Mouse (Mus musculus) cerebellum, adult 8-10 months (tissue): Measurements from ENCODE around the gene Gm11114.

ENCODE experiments used
- DNase-seq: peaks from one replicate; pipeline ENCODE4 v3.0.0; 2022

Gene Gm11114

DNA sequence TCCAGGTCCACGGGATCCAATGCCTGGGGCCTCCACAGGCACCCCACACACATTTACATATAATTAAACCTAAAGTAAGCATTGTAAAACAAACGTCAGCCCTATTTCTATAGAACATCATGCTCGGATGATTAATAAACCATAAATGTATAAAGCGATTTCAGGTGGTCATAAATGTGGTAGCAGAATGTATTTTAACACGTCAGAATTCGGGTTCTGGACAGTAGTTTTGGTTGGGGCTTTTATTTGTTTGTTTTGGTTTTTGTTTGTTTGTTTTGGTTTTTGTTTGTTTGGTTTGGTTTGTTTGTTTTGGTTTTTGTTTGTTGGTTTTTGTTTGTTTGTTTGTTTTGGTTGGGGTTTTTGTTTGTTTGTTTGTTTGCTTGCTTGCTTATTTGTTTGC is at the start of gene Gm11114:
Gm11114 (plus strand) TSS at position 301 of the 400 bp plus-strand sequence.
- no peak for DNase-seq

DNA sequence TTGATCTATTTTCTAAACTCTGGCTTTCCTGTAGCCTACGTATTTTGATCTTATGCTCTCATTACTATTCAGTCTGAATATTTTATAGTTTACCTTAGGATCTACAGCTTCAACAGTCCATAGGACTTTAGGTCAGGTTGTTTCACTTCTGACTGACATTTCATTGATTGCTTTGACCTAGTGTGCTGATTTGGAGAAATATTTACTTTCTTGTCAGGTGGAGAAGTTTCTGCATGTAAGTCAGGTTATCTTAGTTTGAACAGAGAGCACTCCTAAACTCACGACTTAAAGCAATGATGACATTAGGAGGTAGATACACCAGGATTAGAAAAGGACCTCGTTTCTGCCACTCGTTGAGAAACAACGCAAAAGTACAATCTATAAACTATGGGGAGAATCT is 45.7 kb upstream of the Gm11114 start:
- DNase-seq, result no peak

DNA sequence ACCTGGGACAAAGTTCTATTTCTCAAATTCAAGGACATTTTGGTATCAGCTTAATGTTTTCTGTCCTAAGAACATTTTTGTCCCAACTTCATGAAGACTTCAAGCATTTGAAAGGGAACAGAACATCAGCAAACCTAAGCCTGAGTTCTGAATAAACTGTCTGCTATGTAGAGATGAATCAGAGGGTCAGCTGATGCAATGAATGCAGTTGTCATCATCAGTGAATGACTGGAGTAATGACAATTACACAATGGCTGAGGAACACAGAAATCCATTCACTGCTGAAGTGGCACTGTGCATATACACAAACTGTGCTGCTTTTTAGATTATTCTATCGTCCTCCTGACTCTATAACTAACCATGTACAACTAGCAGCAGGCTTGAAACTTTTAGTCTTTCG is 38.5 kb upstream of the Gm11114 start:
- DNase-seq, result no peak

- no peak for DNase-seq
Observed at GRCm38 (mm10) chr9:85302849-85303248, 9.7 kb upstream of the Gm11114 start.

DNA sequence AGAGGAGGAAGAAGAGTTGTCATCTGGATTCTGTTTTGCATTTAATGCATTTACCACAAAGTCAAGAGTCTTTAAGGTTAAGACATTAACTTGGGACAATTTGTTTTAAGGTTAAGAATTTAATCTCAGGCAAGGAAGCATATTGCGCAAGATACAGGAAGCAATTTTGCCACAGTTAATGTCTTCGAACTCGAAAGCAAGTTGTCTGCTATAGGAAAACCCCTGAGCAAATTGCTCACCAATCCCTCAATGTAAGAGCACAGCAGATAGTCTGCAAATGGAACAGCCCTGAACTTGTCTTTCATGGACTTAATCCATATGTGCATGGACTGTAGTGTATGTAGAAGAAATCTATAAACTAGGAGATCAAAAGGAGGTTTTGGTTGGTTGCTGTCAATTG is 9.2 kb upstream of the Gm11114 start:
- no peak for DNase-seq

GRCm38 (mm10) chr9:85316122-85316521 is 3.5 kb downstream of the Gm11114 start:
- DNase-seq, result no peak

DNA sequence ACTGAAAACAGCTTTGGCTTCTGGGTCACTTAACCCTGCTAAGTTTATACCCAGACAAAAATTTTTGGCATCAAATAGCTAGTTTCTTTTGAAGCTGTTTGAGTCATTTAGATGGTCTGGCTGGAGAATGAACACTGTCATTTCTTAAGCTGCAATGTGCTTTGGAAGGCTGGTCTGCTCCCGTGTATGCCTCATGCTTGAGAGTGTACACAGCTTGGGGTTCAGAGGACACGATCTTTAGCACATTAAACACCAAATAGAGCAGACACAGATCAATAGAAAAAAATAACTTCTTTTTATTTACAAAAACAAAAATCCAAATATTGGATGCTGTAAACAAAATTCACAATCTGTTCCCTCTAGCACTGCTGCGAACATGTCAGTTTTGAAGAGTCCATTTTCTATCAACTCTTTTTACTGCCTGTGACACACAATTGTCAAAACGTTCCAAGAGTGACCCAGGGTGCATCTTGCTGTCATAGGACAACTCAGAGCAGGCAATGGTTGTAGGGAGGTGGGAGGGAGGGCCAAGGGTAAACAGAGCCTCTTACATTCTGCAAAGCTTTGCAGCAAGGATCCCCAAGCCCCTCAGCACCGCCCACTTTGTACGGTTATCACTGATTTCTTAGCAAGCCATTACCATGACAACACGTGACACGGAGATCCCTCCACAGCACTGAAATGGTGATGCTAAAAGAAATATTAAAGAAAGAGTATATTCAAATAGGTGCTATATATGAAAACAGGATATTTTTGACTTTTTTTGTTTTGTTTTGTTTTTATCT is 7.8 kb downstream of the Gm11114 start:
- no peak for DNase-seq

- DNase-seq, result no peak
Observed at GRCm38 (mm10) chr9:85324158-85324875, 11.7 kb downstream of the Gm11114 start.

GRCm38 (mm10) chr9:85325201-85325868 is 12.8 kb downstream of the Gm11114 start:
- DNase-seq, result no peak

- DNase-seq, result no peak
Observed at GRCm38 (mm10) chr9:85326292-85327241, 14.0 kb downstream of the Gm11114 start.

DNA sequence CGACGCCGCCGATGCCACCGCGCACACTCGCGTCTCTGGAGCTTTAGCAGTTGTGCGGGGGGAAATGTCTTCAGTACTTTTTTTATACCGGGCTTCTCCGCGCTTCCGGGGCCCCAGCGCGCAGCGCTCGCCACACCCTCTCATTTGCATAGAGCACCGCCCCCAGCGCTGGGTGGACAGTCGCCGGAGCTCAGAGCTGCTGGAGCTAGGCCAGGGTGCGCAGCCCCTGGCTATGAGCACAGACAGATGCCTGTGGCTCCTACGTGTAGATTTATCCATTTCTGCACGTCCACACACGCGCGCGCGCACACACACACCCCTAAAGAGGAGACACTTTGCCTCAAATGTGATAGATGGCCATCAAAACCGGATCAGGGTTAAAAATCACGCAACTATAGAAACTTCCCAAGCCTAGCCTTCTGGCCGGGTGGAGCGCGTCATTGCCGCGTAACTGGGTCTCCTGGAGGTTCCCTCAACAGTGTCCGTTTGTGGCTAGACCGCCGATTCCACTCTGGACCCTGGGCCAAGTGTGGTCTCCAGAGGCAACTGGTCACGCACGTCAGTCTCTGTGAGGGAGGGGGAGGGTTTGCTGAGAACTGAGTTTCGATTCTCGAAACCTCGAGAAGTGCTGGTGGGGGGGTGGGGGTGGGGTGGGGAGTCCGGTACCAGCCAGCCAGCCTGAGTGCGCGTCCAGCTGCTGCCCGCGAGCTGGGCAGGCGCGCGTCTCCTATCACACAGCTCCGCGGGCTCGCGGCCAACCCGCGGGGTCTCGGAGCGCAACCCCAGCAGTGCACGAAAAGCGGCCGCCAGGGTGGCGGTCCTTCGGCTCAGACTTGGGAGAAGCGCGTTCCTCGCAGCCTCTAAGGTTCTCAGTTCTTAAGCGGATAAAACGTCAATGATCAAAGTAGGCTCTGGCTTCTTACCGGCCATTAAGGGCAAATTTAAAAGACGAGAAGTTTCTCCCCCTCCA is 15.0 kb downstream of the Gm11114 start, which contains the start of gene Tent5a:
Tent5a (minus strand) TSS at position 107 of the 970 bp plus-strand sequence.
- no peak for DNase-seq

DNA sequence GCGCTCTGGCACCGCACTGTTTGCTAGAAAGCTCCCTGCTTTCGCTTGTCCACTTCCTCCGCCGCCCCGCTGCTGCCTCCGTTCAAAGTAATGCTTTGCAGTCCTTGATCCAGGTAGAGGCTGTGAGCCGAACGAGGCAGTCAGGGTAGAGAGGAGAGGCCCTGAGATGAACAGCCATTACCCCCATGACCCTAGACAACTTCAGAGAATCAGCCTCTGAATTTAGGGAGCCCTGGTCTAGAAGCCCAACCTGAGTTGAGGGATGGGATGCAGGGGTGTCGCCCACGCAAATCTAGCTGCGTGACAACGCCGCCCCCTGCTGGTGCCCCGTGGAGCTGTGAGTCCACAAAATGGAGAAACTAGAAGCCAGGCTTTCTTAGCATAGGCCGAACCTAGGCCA is 15.7 kb downstream of the Gm11114 start:
- DNase-seq, result peak; percentile 36

DNA sequence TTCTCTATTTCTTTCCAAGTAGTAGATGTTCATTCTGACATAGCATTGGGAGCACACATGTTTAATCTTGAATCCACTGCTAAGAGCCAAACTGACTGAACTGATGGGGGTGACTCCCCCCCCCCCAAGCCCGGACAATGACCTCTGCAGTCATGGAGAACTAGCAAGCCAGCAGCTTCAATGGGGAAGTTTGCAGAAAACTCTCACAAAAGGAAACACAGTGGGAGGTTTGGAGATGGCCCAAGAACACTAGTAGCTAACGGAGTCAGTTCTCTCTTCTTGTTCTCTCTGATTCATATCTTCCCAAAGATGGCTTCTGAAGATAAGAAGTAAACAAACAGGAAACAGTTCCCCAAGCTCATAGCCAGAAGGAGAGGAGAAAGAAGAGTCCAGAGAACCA is 18.9 kb downstream of the Gm11114 start:
- no peak for DNase-seq

DNA sequence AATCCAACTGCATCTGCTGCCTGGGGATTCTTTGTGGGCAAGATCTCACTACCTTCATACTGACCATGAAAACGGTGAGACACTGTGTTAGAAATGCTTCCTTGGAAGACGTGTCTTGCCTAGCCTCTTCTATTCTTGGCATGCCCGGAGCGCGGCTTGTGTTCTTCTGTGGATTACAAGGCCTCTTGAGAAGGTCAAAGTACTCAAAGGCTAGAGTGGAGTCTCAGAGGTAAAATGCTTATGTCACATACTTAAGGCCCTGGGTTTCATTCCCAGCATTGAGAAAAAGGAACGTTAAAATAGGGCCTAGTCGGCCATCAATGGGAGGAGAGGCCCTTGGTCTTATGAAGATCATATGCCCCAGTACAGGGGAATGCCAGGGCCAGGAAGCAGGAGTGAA is 23.5 kb downstream of the Gm11114 start:
- DNase-seq, result no peak

DNA sequence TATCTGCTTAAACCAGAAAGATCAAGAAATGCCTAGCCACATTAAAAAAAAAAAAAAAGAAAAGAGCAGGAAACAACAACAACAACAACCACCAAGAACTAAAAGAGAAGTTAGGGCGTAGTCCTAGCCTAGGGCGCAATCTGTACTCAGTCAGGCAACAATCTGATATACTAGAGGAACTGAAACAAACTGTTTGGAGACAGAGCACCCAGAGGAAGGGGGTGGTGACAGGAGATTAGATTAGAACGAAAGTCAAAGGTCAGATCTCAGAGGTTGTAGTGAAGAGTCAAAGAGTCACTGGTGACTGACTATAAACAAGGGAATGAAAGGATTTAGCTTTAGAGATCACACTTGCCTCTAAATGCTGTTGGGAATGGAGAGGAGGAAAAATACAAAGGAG is 27.7 kb downstream of the Gm11114 start:
- DNase-seq, result no peak

- DNase-seq, result no peak
Observed at GRCm38 (mm10) chr9:85342892-85343785, 30.6 kb downstream of the Gm11114 start.

DNA sequence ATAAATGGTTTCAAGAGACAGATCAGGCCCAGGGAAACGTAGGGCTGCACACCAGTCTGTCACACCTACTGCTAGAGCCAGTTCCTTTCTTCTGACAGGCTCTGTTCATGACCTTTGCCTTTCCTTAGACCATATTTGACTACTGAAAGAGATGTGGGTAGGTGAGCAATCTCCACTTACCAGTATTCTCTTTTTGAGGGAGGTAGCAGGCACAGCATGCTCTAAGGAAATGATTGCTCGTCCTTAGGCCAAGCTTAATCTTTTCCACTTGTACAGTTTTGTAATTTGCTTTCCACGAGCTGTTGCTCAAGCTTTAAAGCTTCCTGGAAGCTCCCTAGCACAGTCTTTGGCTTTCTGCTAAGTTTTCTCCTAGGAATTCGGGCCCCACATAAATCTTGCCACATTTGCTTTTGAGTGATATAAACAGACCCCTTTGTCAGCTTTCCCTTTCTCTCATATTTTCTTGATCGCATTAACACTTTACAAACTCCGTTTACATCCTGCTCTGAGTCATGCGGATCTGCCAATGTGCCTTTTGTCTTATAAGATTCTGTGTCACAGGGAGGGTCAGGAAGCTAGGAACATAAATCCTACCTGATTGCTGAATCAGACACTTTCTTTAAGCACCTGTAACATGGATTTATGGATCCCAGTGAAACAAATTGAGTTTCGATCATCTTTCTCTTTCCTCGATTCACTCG is 35.4 kb downstream of the Gm11114 start:
- no peak for DNase-seq

- no peak for DNase-seq
Observed at GRCm38 (mm10) chr9:85355559-85355958, 43.0 kb downstream of the Gm11114 start.

- no peak for DNase-seq
Observed at GRCm38 (mm10) chr9:85357154-85357860, 44.7 kb downstream of the Gm11114 start.
